Mouse (Mus musculus): Measurements from ENCODE around the gene Psmd9. TPM values are rescaled to one million over a fixed set of nuclear protein-coding genes. Genes with fewer than 3 reads are reported as not detected.

Psmd9 gene
- polyA plus RNA-seq, 1 experiment from 2014 or later = 73.5 TPM

DNA sequence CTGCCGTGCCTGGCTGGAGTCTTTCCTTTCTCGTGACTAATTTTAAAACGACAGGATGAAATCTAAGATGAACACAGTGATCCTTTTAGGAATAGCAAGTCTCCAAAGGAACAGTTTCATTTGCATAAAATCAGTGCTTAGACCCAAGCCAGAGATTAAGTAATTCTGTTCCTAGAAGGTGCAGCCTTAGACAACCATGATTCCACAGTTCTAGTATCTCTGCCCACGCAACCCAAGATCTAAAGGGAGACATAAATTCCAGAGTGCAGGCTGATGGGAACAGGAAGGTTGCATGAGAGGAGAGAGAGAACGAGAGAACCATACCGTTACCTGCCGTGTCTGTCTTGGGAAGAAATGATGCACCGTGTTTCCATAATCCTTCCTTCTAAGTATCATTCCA, 91.5 kb downstream of the Psmd9 start:
- ATAC-seq (ENCODE audit: low FRiP score) (no peak), DNase-seq (ENCODE audit: low spot score) (no peak)
- WGBS = 78% methylated on average over 8 of the region's 8 CpGs
- Histone ChIP-seq H3K4me2 (replicated peaks; ENCODE audit: low read depth, low read length) (no peak overlapping the region), H3K9ac (ENCODE audit: low read depth, low read length) (no peak overlapping the region), H3K9me3 (ENCODE audit: control insufficient read depth, low read length) (no peaks in the 10 kb centered on the region), H3K27ac (ENCODE audit: low read depth, low read length) (no peak overlapping the region), H3K4me1 (replicated peaks; ENCODE audit: control insufficient read depth, insufficient read depth, low read length) (0 out of 2 replicates have a peak, but pooled peaks cover 5% of the 10 kb centered on the region), H3K36me3 (ENCODE audit: control insufficient read depth, insufficient read depth, low read length) (no peaks in the 10 kb centered on the region), H3K4me3 (ENCODE audit: low read depth, low read length) (no peak overlapping the region), H3K27me3 (ENCODE audit: control insufficient read depth, insufficient read depth, low read length) (no peaks in the 10 kb centered on the region)

DNA sequence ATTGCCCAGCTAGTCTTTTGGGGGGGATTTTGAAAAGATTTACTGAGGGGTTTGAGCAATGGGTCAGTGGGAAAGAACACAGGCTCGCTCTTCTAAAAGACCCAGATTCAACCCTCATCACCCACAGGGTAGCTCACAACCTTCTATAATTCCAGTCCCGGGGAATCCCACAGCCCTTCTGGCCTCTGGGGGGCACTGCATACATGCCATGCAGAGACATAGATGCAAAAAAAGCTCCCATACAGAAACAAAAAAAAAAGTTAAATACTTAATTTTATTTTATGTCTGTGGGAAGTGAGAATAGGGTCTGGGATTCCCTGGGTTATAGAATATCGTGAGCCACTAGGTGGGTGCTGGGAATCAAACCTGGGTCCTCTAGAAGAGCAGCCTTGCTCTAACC, 97.7 kb downstream of the Psmd9 start:
- no peak for DNase-seq (ENCODE audit: low spot score)
- Histone ChIP-seq H3K27ac (ENCODE audit: low read depth, low read length) (no peak overlapping the region), H3K9ac (ENCODE audit: low read depth, low read length) (no peak overlapping the region), H3K4me2 (replicated peaks; ENCODE audit: low read depth, low read length) (no peak overlapping the region), H3K36me3 (ENCODE audit: control insufficient read depth, insufficient read depth, low read length) (no peaks in the 10 kb centered on the region), H3K4me1 (replicated peaks; ENCODE audit: control insufficient read depth, insufficient read depth, low read length) (no peaks in the 10 kb centered on the region), H3K9me3 (ENCODE audit: control insufficient read depth, low read length) (no peaks in the 10 kb centered on the region), H3K4me3 (ENCODE audit: low read depth, low read length) (no peak overlapping the region), H3K27me3 (ENCODE audit: control insufficient read depth, insufficient read depth, low read length) (no peaks in the 10 kb centered on the region)
- WGBS = 85% methylated on average over 3 of the region's 3 CpGs
- ATAC-seq (ENCODE audit: low FRiP score) = no peak

DNA sequence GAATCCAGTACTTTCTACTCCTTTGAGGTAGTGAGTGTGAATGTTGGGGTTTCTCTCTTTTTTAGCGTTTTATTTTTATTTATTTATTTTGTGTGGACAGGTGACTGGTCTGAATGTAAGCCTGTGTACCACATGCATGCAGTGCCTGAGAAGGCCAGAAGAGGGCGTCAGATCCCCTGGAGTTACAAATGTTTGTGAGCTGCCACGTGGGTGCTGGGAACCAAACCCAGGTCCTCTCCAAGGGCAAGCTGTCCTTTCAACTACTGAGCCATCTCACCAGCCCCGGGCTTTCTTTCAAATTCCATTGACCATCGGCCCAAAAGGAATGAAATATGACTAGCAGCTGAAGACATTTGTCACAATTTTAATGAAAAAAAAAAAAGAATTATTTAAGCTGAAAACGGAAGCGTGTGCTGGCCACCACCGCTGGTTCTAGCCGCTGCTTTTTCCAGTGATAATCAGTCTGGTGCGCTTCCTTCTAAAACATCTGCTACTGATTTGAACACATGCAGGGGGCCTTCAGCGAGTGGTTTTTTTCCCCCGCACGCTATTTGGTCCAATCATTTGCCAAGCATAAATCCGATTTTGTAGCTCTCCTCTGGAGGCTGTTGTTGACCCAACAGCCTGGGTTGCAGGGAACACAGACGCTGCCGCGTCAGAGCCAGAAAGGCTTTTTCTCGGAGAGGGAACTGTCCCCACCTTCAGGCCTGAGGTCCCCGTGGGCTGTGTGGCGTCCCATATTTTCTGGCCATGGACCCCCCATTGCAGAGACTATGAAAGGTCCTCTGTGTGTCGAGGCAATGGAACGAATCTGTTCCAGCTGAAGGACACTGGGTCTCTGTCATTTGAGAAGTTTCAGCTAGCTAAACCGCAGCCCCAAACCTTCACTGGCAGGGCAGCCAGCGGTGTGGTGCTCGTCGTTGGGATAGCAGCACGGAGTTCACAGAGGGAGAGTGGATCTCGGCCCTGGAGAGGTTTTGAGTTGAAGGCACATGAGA, 99.6 kb downstream of the Psmd9 start:
- no peaks in the 10 kb centered on the region for H3K27me3 ChIP-seq (ENCODE audit: control insufficient read depth, insufficient read depth, low read length)
- no peaks in the 10 kb centered on the region for H3K4me1 ChIP-seq (replicated peaks; ENCODE audit: control insufficient read depth, insufficient read depth, low read length)
- no peaks in the 10 kb centered on the region for H3K9me3 ChIP-seq (ENCODE audit: control insufficient read depth, low read length)
- H3K4me3 ChIP-seq (ENCODE audit: low read depth, low read length) = no peak overlapping the region
- H3K27ac ChIP-seq (ENCODE audit: low read depth, low read length) = no peak overlapping the region
- H3K36me3 ChIP-seq (ENCODE audit: control insufficient read depth, insufficient read depth, low read length) = no peaks in the 10 kb centered on the region
- H3K9ac ChIP-seq (ENCODE audit: low read depth, low read length) = no peak overlapping the region
- WGBS = 74% methylated on average over 28 of the region's 28 CpGs
- ATAC-seq (ENCODE audit: low FRiP score) (no peak), DNase-seq (ENCODE audit: low spot score) (no peak)
- H3K4me2 ChIP-seq (replicated peaks; ENCODE audit: low read depth, low read length) = no peak overlapping the region

DNA sequence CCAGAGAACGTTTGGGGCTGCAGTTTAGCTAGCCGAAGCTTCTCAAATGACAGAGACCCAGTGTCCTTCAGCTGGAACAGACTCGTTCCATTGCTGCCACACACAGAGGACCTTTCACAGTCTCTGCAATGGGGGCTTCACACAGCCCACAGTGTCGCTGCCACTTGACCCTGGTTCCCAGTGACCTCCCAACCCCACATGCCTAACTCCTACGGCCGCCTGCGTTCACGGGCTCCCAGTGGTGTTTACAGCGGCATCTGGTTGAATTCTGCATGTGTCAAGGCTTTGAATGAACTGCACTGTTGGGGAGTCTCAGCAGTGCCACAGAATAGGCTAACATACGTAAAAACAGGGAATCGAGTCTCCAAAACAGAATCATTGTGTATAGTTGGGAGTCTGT, 101.7 kb downstream of the Psmd9 start:
- Histone ChIP-seq H3K9me3 (ENCODE audit: control insufficient read depth, low read length) (no peaks in the 10 kb centered on the region), H3K4me1 (replicated peaks; ENCODE audit: control insufficient read depth, insufficient read depth, low read length) (no peaks in the 10 kb centered on the region), H3K27ac (ENCODE audit: low read depth, low read length) (no peak overlapping the region), H3K4me2 (replicated peaks; ENCODE audit: low read depth, low read length) (no peak overlapping the region), H3K9ac (ENCODE audit: low read depth, low read length) (no peak overlapping the region), H3K27me3 (ENCODE audit: control insufficient read depth, insufficient read depth, low read length) (no peaks in the 10 kb centered on the region), H3K36me3 (ENCODE audit: control insufficient read depth, insufficient read depth, low read length) (no peaks in the 10 kb centered on the region), H3K4me3 (ENCODE audit: low read depth, low read length) (no peak overlapping the region)
- no peak for DNase-seq (ENCODE audit: low spot score)
- 51% methylated on average over 11 of the region's 11 CpGs for WGBS
- no peak for ATAC-seq (ENCODE audit: low FRiP score)

DNA sequence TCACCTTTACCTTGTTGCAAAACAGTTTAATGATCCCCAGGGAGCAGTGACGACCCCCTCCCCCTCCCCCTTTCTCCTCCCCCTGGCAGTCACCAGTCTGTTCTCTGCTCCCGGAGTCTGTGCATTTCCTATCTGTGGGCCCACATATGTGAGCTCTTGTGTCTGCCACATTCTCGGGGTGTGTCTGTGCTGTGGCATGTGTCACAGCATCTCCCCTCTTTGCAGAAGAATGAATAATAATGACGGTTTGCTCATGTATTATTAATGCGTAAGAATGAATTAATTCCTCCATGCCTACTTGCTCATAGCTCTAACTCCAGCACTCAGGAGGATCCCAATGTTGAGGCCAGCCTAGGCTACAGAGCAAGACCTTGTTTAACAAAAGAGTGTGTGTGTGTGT, 103.7 kb downstream of the Psmd9 start:
- ATAC-seq (ENCODE audit: low FRiP score) (no peak), DNase-seq (ENCODE audit: low spot score) (no peak)
- WGBS = 61% methylated on average over 5 of the region's 5 CpGs

DNA sequence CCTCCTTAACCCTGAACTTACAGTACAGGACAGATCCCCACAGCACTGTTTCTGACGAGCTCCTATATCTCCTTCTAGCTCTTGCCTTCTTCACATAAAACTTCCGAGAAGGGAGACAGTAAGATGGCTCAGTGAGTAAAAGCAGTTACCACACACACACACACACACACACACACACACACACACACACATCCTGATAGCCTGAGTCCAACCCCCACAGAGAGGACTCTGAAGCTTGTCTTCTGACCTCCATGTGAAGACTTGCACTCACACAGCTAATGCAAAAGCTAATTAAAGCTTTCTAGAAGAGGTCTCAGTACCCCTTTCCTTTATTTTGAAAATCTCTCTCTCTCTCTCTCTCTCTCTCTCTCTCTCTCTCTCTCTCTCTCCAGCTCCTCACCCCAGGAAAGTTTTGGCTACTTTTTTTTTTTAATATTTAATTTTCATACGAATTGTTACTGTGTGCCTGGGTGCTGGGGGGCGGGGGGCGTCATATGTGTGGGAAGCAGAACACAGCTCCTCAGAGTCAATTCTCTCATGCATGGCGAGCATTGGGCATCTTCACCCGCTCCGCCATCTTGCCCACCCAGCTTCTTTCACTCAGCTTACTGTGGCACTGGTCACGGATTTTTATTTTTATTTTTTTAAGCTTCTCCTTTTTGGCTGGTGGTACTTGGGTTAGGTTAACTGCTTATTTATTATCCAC, 107.6 kb downstream of the Psmd9 start:
- 79% methylated on average over 9 of the region's 9 CpGs for WGBS
- Histone ChIP-seq H3K9ac (ENCODE audit: low read depth, low read length) (no peak overlapping the region), H3K27ac (ENCODE audit: low read depth, low read length) (no peak overlapping the region), H3K9me3 (ENCODE audit: control insufficient read depth, low read length) (no peaks in the 10 kb centered on the region), H3K27me3 (ENCODE audit: control insufficient read depth, insufficient read depth, low read length) (no peaks in the 10 kb centered on the region), H3K36me3 (ENCODE audit: control insufficient read depth, insufficient read depth, low read length) (no peaks in the 10 kb centered on the region), H3K4me3 (ENCODE audit: low read depth, low read length) (no peak overlapping the region), H3K4me2 (replicated peaks; ENCODE audit: low read depth, low read length) (no peak overlapping the region), H3K4me1 (replicated peaks; ENCODE audit: control insufficient read depth, insufficient read depth, low read length) (no peaks in the 10 kb centered on the region)
- DNase-seq (ENCODE audit: low spot score) (no peak), ATAC-seq (ENCODE audit: low FRiP score) (no peak)

More for the DNA sequence above, 103.7 kb downstream of the Psmd9 start:
- Histone ChIP-seq H3K27ac (ENCODE audit: low read depth, low read length) (no peak overlapping the region), H3K4me3 (ENCODE audit: low read depth, low read length) (no peak overlapping the region), H3K9me3 (ENCODE audit: control insufficient read depth, low read length) (no peaks in the 10 kb centered on the region), H3K27me3 (ENCODE audit: control insufficient read depth, insufficient read depth, low read length) (no peaks in the 10 kb centered on the region), H3K4me1 (replicated peaks; ENCODE audit: control insufficient read depth, insufficient read depth, low read length) (no peaks in the 10 kb centered on the region), H3K4me2 (replicated peaks; ENCODE audit: low read depth, low read length) (no peak overlapping the region), H3K9ac (ENCODE audit: low read depth, low read length) (no peak overlapping the region), H3K36me3 (ENCODE audit: control insufficient read depth, insufficient read depth, low read length) (no peaks in the 10 kb centered on the region)

DNA sequence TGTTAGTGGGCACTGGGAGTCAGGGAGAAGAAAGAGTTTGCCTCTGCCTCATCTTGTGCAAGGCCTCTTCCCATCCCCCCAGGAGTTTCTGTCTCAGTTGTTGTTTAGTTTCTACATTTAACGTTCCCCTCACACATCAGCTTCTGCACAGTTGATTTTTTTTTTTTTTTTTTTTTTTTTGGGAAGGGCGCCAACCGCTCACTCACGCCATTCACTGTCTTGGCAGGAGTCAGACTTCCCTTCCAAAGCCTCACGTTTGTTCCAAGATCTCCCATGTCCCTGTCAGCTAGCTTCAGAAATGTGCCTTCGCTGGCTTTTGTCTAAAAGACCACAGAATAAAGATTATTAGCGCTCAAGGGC, 108.1 kb downstream of the Psmd9 start:
- ATAC-seq (ENCODE audit: low FRiP score) (no peak), DNase-seq (ENCODE audit: low spot score) (no peak)
- H3K27me3 ChIP-seq (ENCODE audit: control insufficient read depth, insufficient read depth, low read length) = no peaks in the 10 kb centered on the region
- WGBS = 61% methylated on average over 7 of the region's 7 CpGs
- no peaks in the 10 kb centered on the region for H3K4me1 ChIP-seq (replicated peaks; ENCODE audit: control insufficient read depth, insufficient read depth, low read length)
- H3K36me3 ChIP-seq (ENCODE audit: control insufficient read depth, insufficient read depth, low read length) = no peaks in the 10 kb centered on the region
- no peak overlapping the region for H3K27ac ChIP-seq (ENCODE audit: low read depth, low read length)
- H3K9me3 ChIP-seq (ENCODE audit: control insufficient read depth, low read length) = no peaks in the 10 kb centered on the region
- no peak overlapping the region for H3K9ac ChIP-seq (ENCODE audit: low read depth, low read length)
- no peak overlapping the region for H3K4me3 ChIP-seq (ENCODE audit: low read depth, low read length)
- H3K4me2 ChIP-seq (replicated peaks; ENCODE audit: low read depth, low read length) = no peak overlapping the region

DNA sequence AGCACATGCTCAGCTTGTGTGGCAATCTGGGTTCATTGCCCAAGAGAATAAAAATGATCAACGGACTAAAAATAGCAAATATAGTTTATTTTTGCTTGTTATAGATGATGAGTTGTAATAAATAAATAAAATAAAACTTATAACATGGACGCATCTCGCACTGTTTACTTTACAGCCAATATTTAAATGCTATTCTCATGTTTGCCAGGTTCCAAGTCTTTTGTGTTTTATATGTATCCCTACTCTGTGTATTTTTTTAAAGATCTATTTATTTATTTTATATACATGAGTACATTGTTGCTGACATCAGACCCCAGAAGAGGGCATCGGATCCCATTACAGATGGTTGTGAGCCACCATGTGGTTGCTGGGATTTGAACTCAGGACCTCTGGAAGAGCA, 108.5 kb downstream of the Psmd9 start:
- Histone ChIP-seq H3K4me1 (replicated peaks; ENCODE audit: control insufficient read depth, insufficient read depth, low read length) (no peaks in the 10 kb centered on the region), H3K27ac (ENCODE audit: low read depth, low read length) (no peak overlapping the region), H3K9ac (ENCODE audit: low read depth, low read length) (no peak overlapping the region), H3K4me2 (replicated peaks; ENCODE audit: low read depth, low read length) (no peak overlapping the region), H3K36me3 (ENCODE audit: control insufficient read depth, insufficient read depth, low read length) (no peaks in the 10 kb centered on the region), H3K9me3 (ENCODE audit: control insufficient read depth, low read length) (no peaks in the 10 kb centered on the region), H3K27me3 (ENCODE audit: control insufficient read depth, insufficient read depth, low read length) (no peaks in the 10 kb centered on the region), H3K4me3 (ENCODE audit: low read depth, low read length) (no peak overlapping the region)
- WGBS = 86% methylated on average over 4 of the region's 4 CpGs
- no peak for DNase-seq (ENCODE audit: low spot score)
- ATAC-seq (ENCODE audit: low FRiP score) = no peak

DNA sequence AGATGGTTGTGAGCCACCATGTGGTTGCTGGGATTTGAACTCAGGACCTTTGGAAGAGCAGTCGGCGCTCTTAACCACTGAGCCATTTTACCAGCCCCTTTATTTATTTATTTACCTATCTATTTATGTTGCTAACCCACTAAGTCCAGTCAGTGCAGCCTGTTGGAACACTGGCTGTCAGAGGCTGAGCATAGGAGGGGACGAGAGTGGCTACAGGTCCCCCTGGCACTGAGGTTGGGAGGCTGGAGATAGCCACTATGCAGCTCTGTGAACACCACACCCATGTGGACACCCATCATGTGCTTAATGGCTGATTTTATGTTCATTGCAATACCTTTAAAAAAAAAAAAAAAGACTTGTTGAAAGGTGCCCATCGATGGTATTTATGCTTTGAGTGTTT, 110.0 kb downstream of the Psmd9 start:
- Histone ChIP-seq H3K4me3 (ENCODE audit: low read depth, low read length) (no peak overlapping the region), H3K36me3 (ENCODE audit: control insufficient read depth, insufficient read depth, low read length) (no peaks in the 10 kb centered on the region), H3K4me2 (replicated peaks; ENCODE audit: low read depth, low read length) (no peak overlapping the region), H3K27ac (ENCODE audit: low read depth, low read length) (no peak overlapping the region), H3K27me3 (ENCODE audit: control insufficient read depth, insufficient read depth, low read length) (no peaks in the 10 kb centered on the region), H3K4me1 (replicated peaks; ENCODE audit: control insufficient read depth, insufficient read depth, low read length) (no peaks in the 10 kb centered on the region), H3K9me3 (ENCODE audit: control insufficient read depth, low read length) (no peaks in the 10 kb centered on the region), H3K9ac (ENCODE audit: low read depth, low read length) (no peak overlapping the region)
- ATAC-seq (ENCODE audit: low FRiP score) (no peak), DNase-seq (ENCODE audit: low spot score) (no peak)
- 94% methylated on average over 4 of the region's 4 CpGs for WGBS
